Mouse (Mus musculus): ENCODE results near the gene Hspa1l.
"Not testable (repeated sequence)": the region's sequence is repeated elsewhere in the genome, so short reads cannot be mapped to it uniquely, and the experiment has no call there.

The Hspa1l gene

DNA sequence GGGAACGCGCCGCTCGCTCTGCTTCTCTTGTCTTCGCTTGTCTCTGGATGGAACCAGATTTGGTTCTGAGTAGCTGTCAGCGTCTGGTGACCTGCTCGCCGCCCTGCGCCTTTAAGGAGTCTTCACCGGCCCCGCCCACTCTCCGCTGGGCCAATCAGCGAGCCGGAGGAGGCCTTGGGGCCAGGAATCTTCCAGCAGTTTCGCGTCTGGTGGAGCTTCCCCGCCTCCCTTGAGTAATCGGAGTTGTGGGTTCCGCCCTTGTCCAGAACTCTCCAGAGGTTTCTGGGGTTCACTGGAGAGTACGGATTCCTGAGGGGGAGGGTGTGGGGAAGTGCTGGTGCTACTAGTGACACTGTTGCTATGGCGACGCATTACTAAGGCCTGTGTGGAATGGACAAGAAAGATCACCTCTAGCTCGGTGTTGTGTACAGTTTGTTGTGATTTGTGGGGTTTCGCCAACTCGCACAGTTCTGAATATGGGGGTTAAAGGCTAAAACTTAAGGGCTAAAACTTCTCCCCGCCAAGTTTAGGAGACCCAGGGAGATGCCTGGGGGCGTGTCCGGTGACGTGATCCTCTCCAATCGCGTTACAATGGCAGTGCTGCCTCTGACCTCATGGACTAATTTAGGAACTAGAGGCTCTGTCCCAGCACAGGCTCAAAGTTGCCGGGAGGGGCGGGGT, at the start of gene Hspa1l, which contains the start of gene Hspa1a:
Gene Hspa1l, plus strand, starts transcription at position 635 of the 681 bp plus-strand sequence.
Gene Hspa1a, minus strand, starts transcription at position 88 of the 681 bp plus-strand sequence.
- in situ Hi-C loops (cut with MboI; ENCODE audit: low pct_unique_long_range_greater_than_20kb in 1 of 2, low sequenced_read_pairs in 2 of 2, unreplicated experiment in 1 of 2): not testable (repeated sequence)

DNA sequence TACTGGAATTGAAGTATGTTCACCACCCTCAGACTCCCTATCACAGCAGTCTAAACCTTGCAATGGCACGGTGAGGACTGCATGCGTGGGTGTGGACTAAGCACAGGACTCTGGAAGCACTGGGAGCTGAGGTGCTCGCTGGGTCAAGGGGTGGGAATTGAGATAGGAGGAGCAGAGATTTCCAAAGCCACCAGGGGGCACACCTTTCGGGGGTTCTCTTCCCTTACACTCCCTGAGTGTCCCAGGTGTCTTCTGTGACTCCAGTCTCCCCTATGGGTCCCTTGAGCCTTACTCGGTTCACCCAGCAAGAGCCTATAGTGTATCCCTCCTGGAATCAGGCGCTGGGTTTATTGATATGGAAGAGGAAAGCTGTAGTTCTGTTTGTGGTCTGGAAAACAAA, 49.6 kb upstream of the Hspa1l start:
- in situ Hi-C loops (cut with MboI; ENCODE audit: low pct_unique_long_range_greater_than_20kb in 1 of 2, low sequenced_read_pairs in 2 of 2, unreplicated experiment in 1 of 2): no loop called here

DNA sequence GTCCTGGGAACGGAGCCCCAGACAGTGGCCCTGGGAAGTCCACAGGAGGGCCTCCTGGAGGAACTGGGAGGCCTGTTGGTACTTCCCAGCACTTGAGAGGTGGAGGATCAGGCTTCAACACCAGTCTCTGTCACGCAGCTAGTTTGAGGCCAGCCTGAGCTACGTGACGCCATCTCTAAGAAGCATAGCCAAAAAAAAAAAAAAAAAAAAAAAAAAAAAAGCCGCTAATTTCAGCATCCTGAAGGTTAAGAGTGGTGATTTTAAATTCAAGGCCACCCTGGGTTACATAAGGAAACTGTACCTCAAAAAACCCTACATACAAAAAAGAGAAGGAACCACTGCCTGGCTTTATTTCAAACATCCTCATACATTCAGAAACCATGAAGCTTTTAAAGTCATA, 48.2 kb upstream of the Hspa1l start:
- in situ Hi-C loops (cut with MboI; ENCODE audit: low pct_unique_long_range_greater_than_20kb in 1 of 2, low sequenced_read_pairs in 2 of 2, unreplicated experiment in 1 of 2): no loop called here

- in situ Hi-C loops (cut with MboI; ENCODE audit: low pct_unique_long_range_greater_than_20kb in 1 of 2, low sequenced_read_pairs in 2 of 2, unreplicated experiment in 1 of 2): loop anchor here in 1 of 2 experiments (25.0 kb wide), 1 partner anchor 215 kb away; no protein-coding TSS in a partner anchor
Measured at GRCm38 (mm10) chr17:34927306-34928019, 45.0 kb upstream of the Hspa1l start.

DNA sequence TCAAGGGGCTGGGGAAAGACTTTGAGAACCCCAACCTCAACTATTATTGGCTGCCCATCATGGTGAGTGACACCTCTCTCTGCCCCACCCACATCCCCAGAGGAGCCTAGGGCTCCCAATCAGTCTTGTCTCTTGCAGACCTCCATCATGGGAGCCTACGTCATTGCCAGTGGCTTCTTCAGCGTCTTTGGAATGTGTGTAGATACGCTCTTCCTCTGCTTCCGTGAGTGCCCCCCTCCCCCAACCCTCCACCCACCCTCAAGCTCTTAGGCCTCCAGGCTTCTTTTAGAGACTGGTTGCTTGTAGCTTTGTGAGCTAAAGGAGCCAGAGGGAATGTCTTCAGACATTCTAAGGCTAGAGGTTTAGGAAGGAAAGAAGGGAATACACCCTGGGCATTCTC, 43.7 kb upstream of the Hspa1l start:
- in situ Hi-C loops (cut with MboI; ENCODE audit: low pct_unique_long_range_greater_than_20kb in 1 of 2, low sequenced_read_pairs in 2 of 2, unreplicated experiment in 1 of 2): loop anchor here in 1 of 2 experiments (25.0 kb wide), 1 partner anchor 217 kb away; no protein-coding TSS in a partner anchor

DNA sequence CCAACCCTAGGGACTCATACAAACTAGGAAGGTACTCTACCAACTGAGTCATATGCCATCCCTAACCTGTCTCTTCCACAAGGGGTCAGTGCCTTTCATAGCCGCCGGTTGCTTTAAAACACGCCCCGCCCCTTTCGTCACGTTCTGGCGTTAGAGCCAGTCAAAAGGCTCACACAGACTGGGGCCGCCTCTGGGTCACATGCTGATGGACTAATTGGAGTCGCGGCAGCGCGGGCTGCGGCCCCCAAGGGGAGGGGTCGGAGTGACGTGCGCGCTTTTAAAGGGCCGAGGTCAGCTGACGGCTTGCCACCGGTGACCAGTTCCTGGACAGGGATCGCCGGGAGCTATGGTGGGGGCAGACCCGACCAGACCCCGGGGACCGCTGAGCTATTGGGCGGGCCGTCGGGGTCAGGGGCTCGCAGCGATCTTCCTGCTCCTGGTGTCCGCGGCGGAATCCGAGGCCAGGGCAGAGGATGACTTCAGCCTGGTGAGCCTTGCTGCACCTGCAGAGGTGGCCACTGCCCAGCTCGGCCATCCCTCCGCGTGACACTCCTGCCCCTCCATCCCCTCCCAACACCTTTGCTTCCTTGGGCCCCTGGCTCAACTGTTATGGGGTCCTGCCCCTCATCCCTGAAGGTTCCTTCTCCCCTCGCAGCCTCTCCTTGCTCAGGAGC, 41.3 kb upstream of the Hspa1l start, which contains the start of gene Neu1:
Gene Neu1, plus strand, starts transcription at position 193 of the 674 bp plus-strand sequence.
- in situ Hi-C loops (cut with MboI; ENCODE audit: low pct_unique_long_range_greater_than_20kb in 1 of 2, low sequenced_read_pairs in 2 of 2, unreplicated experiment in 1 of 2): loop anchor here in 1 of 2 experiments (25.0 kb wide), 1 partner anchor 219 kb away; no protein-coding TSS in a partner anchor

DNA sequence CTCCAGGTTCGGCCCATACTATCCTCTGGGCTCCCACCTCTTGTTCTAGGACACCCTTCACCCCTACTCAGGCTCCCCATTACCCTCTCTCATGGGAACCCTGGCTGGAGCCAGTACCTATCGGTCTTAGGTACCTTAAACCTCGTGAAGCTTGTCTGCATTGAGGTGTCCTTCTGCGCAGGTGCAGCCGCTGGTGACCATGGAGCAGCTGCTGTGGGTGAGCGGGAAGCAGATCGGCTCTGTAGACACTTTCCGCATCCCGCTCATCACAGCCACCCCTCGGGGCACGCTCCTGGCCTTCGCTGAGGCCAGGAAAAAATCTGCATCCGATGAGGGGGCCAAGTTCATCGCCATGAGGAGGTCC, 40.8 kb upstream of the Hspa1l start:
- in situ Hi-C loops (cut with MboI; ENCODE audit: low pct_unique_long_range_greater_than_20kb in 1 of 2, low sequenced_read_pairs in 2 of 2, unreplicated experiment in 1 of 2): loop anchor here in 1 of 2 experiments (25.0 kb wide), 1 partner anchor 219 kb away; no protein-coding TSS in a partner anchor

DNA sequence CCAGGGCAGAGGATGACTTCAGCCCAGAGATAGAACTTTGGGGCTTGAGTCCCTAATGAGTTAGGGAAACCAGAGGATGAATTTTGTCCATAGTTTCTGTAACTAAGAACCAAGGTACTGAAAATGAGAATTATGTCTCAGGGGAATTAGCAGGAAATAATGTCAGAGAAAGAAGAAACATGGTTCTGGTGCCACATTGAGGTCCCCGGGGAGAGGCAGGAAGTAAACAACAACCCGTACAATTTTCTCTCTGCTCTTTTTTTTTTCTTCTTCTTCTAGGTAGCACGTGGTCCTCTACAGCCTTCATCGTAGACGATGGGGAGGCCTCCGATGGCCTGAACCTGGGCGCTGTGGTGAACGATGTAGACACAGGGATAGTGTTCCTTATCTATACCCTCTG, 40.2 kb upstream of the Hspa1l start:
- in situ Hi-C loops (cut with MboI; ENCODE audit: low pct_unique_long_range_greater_than_20kb in 1 of 2, low sequenced_read_pairs in 2 of 2, unreplicated experiment in 1 of 2): loop anchor here in 1 of 2 experiments (25.0 kb wide), 1 partner anchor 220 kb away; no protein-coding TSS in a partner anchor

GRCm38 (mm10) chr17:34934031-34934430, 38.5 kb upstream of the Hspa1l start:
- in situ Hi-C loops (cut with MboI; ENCODE audit: low pct_unique_long_range_greater_than_20kb in 1 of 2, low sequenced_read_pairs in 2 of 2, unreplicated experiment in 1 of 2): loop anchor here in 1 of 2 experiments (25.0 kb wide), 1 partner anchor 222 kb away; no protein-coding TSS in a partner anchor

DNA sequence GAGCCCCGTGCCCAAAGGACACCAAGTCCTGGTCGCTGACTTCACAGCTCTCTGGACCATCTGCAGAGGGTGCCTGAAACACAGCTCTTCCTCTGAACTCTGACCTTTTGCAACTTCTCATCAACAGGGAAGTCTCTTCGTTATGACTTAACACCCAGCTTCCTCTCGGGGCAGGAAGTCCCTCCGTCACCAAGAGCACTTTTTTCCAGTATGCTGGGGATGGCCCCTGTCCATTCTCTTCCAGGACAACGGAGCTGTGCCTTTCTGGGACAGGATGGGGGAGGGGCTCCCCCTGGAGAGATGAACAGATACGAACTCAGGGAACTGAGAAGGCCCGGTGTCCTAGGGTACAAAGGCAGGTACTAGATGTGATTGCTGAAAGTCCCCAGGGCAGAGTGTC, 37.7 kb upstream of the Hspa1l start:
- in situ Hi-C loops (cut with MboI; ENCODE audit: low pct_unique_long_range_greater_than_20kb in 1 of 2, low sequenced_read_pairs in 2 of 2, unreplicated experiment in 1 of 2): loop anchor here in 1 of 2 experiments (25.0 kb wide), 1 partner anchor 223 kb away; no protein-coding TSS in a partner anchor

- in situ Hi-C loops (cut with MboI; ENCODE audit: low pct_unique_long_range_greater_than_20kb in 1 of 2, low sequenced_read_pairs in 2 of 2, unreplicated experiment in 1 of 2): loop anchor here in 1 of 2 experiments (25.0 kb wide), 1 partner anchor 226 kb away; no protein-coding TSS in a partner anchor
Measured at GRCm38 (mm10) chr17:34937960-34938505, 34.5 kb upstream of the Hspa1l start.

GRCm38 (mm10) chr17:34941344-34942041, 31.0 kb upstream of the Hspa1l start:
- in situ Hi-C loops (cut with MboI; ENCODE audit: low pct_unique_long_range_greater_than_20kb in 1 of 2, low sequenced_read_pairs in 2 of 2, unreplicated experiment in 1 of 2): loop anchor here in 1 of 2 experiments (5.0 to 25.0 kb wide), 3 partner anchors 84 to 297 kb away; partner anchors contain the start of genes Atf6b and Fkbpl

- in situ Hi-C loops (cut with MboI; ENCODE audit: low pct_unique_long_range_greater_than_20kb in 1 of 2, low sequenced_read_pairs in 2 of 2, unreplicated experiment in 1 of 2): loop anchor here in 1 of 2 experiments (5.0 to 25.0 kb wide), 3 partner anchors 86 to 298 kb away; partner anchors contain the start of genes Atf6b and Fkbpl
Measured at GRCm38 (mm10) chr17:34943128-34943815, 29.2 kb upstream of the Hspa1l start.

DNA sequence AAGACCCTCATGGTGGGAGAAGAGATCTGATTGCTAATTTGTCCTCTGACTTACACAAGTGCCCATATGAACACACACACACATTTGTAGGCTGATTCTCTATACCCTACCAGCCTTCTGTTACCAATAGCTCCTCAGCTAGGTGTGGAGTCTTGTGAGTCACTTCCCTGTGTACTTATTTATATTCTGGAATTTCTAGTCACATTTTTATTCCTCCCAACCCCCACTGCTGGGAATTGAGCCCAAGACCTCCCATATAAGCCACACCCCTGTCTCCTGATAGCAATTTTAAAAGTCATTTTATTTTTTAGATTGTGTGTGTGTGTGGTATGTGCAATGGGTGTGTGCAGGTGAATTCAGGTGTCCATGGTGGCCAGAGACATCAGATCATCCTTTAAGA, 28.1 kb upstream of the Hspa1l start:
- in situ Hi-C loops (cut with MboI; ENCODE audit: low pct_unique_long_range_greater_than_20kb in 1 of 2, low sequenced_read_pairs in 2 of 2, unreplicated experiment in 1 of 2): loop anchor here in 1 of 2 experiments (5.0 to 25.0 kb wide), 3 partner anchors 87 to 300 kb away; partner anchors contain the start of genes Atf6b and Fkbpl

- in situ Hi-C loops (cut with MboI; ENCODE audit: low pct_unique_long_range_greater_than_20kb in 1 of 2, low sequenced_read_pairs in 2 of 2, unreplicated experiment in 1 of 2): loop anchor here in 1 of 2 experiments (10.0 to 25.0 kb wide), 2 partner anchors 234 to 302 kb away; partner anchors contain the start of genes Atf6b and Fkbpl
Measured at GRCm38 (mm10) chr17:34946486-34947140, 25.9 kb upstream of the Hspa1l start.

DNA sequence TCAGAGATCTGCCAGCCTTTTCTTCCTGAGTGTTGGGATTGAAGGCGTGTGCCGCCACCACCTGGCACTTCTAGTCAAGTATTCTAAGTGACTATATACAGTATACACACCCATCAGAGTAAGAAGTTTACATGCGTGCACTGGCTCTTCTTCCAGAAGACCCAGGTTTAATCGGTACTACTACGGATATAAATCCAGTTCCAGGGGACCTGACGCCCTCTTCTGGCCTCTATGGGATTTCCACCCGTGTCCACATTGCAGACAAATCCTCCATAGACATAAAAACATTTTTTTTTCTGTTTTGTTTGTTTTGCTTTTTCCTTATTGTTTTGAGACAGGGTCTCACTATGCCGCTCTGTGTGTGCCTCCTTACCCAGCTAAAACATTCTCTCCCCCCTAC, 24.9 kb upstream of the Hspa1l start:
- in situ Hi-C loops (cut with MboI; ENCODE audit: low pct_unique_long_range_greater_than_20kb in 1 of 2, low sequenced_read_pairs in 2 of 2, unreplicated experiment in 1 of 2): loop anchor here in 1 of 2 experiments (10.0 to 25.0 kb wide), 2 partner anchors 235 to 303 kb away; partner anchors contain the start of genes Atf6b and Fkbpl
